Mouse (Mus musculus) left cerebral cortex, adult 8-10 months (tissue): ENCODE results near the gene Pde2a. TPM values are rescaled to one million over a fixed set of nuclear protein-coding genes. Genes with fewer than 3 reads are reported as not detected.
"Not testable (repeated sequence)": the region's sequence is repeated elsewhere in the genome, so short reads cannot be mapped to it uniquely, and the experiment has no call there.

ENCODE experiments used
- DNase-seq, 2 experiments: peaks; one replicate each; pipeline ENCODE4 v3.0.0; 2022; ENCODE audit warnings: low spot score in 2 of 2
- total RNA-seq, 4 experiments: library from RNA; stranded (reverse); gene quantifications; 2 replicates each; pipeline ENCODE4 v1.2.4; 2022

Pde2a gene
- total RNA-seq, 4 experiments from 2014 or later = 370 to 394 (median 377) TPM

DNA sequence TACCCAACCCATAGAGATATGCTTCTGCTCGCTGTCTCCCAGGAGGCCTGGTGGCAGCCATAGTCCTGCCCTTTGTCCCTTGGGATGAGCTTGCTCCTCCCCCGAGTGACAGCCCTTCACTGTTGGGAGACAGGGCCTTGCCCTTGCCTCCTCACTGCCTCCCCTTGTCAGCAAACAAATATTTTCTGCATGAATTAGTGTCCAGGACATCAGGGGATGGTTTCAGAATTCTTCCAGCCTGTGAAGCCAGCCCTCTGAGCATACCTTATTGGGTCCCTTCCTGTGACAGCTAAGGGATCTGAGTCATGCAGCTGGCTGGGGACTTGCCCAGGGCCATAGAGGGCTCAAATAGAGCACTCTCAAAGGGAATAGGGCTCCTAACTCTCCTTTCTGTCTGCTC, 87.7 kb downstream of the Pde2a start:
- DNase-seq = no peak

DNA sequence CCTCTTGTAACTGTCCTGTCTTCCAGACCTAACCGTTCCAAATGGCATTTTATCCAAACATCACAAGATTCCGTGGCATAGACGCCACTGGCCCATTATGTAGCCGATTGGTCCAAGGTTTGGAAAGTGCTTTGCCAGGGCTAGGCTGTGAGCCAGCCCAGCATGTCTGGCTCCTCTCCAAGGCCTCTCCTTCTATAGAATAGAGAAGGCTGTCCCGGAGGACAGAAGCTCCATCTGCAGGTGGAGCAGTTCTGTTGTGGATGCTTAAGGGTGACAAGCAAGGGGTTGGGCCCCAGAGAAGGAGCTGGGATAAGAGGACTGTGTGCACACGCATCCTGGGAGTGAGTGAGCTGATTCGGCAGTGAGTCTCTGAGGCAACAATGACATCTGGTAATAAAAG, 92.2 kb downstream of the Pde2a start:
- peak in 1 of 2 experiments; percentile 74 for DNase-seq

GRCm38 (mm10) chr7:101514768-101515167, 93.3 kb downstream of the Pde2a start:
- DNase-seq = no peak

DNA sequence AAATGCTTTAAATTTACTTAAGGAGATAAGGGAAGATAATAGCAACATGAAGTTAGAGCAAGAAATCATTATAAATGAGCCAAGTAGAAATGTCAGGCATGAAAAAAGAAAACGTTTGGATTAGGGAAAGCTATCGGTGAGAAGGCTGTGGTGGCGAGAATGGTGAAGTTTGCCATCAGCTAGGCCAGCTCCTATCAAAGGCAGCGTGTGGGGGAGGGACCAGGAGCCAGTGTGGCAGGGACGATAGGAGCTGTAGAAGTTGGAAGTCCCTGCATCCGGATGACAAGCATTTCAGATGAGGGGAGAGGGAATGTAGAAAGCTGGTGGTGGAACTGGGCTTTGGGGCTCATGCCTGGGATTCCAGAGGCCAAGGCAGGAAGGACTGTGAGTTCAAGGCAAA, 93.8 kb downstream of the Pde2a start:
- DNase-seq = peak in 1 of 2 experiments; percentile 61

GRCm38 (mm10) chr7:101516460-101516859, 95.0 kb downstream of the Pde2a start:
- DNase-seq = no peak

DNA sequence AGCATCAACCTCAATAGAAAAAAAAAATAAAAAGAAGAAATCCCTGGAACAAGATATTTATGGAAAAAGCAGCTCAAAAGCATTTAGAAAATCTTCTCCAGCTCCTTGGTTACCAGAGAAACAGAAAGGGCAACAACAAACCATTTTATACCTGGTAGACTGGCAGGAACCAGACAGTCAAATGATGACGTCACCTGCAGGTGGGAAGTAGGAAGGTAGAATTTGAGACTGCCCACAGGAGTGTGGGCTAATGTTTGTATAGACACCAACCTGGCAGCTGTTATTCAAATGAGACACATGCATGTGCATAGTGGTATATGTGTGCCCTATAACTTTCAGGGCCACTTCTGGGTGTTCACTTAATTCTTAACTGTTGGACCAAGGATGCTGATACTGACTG, 100.2 kb downstream of the Pde2a start:
- no peak for DNase-seq

GRCm38 (mm10) chr7:101523205-101523604, 101.7 kb downstream of the Pde2a start:
- DNase-seq = no peak

DNA sequence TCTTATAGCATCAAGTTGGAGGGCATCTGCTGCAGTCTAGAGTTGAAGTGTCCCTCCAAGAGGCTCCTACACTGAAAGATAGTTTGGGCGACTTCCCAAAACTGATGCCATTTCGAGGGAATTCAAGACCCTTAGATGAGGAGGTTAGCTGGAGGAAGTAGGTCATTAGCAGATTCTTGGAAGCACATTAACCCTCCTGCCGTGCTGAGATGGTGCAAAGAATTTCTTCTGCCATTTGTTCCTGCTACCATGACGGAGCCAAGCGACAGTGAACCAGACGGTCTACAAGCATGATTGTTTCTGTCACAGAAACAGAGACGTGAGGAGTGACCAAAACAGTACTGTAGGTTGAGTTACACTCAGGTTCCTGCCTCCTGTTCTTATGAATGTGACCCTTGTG, 105.0 kb downstream of the Pde2a start:
- DNase-seq = no peak

DNA sequence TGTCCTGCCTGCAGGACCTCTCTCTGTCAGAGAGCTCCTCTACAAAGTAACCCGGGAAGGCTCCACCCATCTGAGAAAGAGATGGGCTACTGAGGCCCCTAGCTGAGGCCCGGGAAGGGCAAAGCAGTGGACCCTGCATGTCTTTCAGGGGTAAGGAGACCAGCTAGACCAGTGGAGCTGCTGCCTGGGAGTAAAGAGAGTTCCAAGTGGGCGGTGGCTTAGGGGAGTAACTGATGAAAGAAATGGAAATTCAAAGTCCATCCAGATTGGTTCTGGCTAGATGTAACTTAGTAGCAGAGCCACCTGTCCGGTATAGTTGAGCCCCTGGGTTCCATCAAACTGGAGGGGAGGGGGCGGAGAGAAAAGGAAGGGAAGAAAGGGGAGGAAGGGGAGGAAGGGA, 112.9 kb downstream of the Pde2a start:
- DNase-seq = no peak

DNA sequence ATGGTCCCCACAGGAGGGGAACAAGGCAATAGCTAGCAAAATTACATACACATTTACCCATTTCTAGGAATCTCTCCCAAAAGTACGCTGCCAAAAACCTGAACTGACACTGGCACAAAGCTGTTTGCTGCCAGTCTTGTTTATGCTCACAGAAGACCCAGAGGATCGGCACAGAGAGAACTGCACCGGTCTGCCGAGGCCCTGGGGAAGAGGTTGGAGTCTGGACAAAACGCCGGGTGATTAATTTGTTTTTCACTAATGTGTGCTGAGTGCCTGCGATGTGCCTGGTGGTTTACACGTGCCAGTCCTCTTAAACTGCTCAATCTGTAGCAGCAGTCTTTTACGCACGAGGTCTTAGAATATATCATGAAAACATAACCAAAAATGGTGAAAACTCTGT, 113.6 kb downstream of the Pde2a start:
- no peak for DNase-seq

DNA sequence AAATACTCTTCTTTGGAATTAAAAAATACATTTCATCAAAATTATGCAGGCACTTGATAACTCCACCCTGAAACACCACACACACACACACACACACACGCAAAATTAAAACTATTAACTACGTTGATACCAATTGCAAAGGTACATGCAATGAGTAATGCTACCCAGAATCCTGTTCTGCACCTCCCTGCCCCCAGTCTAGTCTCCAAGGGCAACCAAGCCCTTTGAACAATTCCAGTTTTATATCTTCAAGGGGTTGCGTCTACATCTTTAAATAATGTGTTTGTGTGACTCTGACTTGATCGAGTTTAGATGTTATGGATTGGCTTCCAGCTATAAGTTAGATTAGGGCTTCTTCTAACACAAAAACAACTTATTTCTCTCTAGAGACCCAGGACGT, 114.0 kb downstream of the Pde2a start:
- DNase-seq = no peak

- peak in 1 of 2 experiments; percentile 50 for DNase-seq
Measured at GRCm38 (mm10) chr7:101537541-101537940, 116.0 kb downstream of the Pde2a start.

DNA sequence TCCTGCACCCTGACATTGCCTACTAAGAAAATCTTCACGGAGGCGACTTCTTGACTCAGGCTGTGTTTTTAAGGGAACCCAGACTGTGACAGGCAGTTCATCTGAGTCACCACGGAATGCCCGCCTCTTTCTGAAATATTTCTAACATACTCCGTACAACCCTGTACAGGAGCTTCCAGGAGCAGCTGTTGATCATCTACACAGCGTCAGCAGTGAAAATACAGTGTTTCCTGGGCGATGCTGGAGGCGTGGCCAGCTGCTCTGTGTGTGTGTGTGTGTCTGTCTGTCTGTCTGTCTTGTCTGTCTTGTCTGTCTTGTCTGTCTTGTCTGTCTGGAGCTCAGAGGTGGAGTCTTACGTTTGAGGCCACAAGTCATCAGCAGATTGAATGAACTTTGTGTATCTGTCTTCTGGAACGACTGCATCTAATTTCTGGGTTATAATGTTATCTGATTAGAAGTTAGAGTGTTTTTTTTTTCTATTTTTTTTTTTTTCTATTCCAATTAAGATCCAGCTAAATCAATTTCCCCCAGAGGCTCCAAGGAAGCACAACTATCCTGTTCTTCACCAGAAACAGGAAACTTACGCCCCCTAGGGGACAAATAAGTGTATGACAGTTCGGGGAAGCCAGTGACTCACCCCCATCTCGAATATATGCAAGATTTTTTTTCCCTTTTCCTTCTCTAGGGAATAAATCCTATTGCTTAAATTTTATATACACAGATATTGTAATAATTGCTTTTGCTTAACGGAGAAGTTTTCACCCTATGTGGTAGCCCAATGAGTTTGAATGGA, 116.8 kb downstream of the Pde2a start:
- DNase-seq = peak in 1 of 2 experiments; percentile 67

GRCm38 (mm10) chr7:101539774-101540173, 118.3 kb downstream of the Pde2a start:
- DNase-seq = no peak

GRCm38 (mm10) chr7:101540684-101541083, 119.2 kb downstream of the Pde2a start:
- DNase-seq = no peak

DNA sequence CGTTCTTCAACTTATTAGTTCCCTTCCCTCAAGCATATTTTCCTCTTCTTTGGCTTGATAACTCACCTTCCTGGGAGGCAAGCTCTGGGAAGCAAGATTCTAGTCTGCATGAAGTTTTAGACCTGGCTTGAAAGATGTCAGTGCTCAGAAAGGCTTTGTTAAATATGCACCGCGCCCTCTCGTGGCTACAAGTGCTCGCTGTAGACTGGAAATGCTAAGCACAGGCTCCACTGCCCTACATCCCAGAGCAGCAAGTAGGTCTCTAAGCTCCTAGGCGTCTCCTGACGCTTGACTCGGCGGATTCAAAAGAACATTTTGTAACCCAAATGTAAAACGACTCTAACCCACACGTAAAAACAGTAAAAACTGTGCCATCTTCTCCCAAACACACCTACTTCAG, 119.6 kb downstream of the Pde2a start:
- DNase-seq = peak; percentile 67 to 81

DNA sequence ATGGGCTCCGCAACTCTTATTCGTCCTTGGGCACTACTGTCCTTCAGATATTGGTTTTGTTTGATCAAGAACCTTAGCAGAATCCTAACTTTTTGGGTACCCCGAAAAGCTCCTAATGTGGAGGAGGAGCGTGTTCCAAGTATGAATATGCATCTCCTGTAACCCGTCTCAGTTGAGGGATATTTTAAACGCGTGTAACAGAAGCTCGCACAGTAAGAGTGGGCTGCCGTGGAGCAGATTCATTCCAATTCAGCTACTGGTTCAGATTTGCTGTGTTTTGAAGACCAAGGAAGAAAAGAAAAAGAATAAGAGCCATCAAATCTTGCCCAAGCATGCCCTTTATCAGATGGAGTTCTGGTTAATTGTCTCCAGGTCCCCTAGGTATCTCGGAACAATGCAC, 120.2 kb downstream of the Pde2a start:
- DNase-seq = peak in 1 of 2 experiments; percentile 61

DNA sequence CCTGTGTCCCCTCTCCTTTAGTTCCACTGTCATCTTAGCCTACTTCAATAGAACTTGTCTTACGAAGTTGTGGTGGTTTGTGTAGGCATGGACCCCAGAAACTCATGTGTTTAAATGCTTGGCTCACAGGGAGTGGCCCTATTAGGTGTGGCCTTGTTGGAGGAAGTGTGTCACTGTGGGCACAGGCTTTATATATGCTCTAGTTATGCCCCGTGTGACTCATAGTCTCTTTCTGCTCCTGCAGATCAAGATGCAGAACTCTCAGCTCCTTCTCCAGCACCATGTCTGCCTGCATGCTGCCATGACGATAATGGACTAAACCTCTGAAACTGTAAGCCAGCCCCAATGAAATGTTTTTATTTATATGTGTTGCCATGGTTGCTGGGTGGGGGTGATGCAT, 126.2 kb downstream of the Pde2a start:
- DNase-seq = no peak

GRCm38 (mm10) chr7:101549266-101549665, 127.8 kb downstream of the Pde2a start:
- DNase-seq = no peak

DNA sequence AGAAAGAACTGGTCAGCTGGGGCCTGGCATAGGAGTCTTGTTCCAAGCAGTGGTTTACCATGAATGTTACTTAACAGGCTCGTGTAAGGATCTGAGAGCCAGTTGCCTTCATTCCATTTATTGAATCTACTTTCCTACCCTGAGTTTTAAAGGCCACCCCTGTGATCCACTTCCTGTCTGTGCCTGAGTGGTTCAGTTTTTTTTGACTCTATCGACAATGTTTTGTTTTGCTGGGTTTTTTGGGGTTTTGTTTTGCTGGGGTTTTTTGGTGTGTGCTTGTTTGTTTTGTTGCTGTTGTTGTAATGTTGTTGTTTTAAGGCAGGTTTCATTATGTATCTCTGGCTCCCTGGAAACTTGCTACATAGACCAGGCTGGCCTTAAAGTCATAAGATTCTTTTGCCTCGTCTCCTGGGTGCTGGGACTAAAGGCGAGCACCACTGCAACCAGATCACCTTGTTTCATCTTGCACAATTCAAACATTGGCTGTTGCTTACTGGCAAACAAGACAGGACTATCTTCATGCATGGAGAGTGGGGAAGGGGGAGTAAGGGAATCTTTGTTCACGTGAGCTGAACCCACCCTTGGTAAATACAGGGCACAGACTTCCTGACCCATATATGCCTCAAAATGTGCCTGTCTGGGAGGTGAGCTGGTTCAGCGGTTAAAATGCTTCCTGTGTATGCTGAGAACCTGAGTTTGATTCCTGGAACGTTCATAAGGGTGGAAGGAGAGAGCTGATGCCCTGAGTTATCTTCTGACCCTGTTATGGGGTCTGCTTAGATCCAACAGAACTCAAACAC, 129.4 kb downstream of the Pde2a start:
- no peak for DNase-seq

DNA sequence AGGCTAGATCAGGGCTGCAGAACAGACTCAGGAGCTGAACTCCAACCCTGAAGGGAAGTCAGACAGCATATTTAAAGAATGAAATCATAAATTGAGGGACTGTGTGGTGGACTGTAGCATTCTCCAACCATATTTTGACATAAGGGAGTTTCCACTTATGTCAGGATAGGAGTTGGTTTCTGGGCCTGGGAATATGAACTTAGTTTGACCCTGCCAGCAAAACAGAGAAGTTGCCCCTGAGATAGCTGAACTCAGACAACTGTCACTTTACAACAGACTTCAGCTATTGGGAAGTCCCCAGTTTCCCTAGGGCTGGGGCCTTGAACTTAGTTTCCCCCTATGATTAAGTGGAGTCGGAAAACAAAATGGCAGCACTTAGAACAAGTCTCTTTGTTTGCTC, 130.0 kb downstream of the Pde2a start:
- no peak for DNase-seq

GRCm38 (mm10) chr7:101555473-101555872, 134.0 kb downstream of the Pde2a start:
- DNase-seq = not testable (repeated sequence)

DNA sequence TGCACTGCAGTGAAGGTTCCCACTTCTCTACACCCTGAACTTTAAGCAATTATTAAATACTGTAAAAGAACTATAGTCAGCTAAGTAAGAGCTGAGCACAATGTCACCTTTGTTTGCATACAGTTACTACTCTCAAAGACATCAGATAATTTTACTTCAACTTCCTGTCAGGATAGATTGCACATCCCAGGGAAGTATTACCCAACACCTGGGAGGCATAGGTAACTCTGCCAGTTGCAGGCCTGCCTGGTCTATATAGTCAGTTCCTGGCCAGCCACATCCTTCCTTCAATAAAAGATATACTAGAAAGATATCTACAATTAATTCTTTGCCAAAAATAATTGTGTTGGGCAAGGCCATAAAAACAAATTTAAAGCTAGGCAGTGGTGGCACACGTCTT, 135.9 kb downstream of the Pde2a start:
- DNase-seq = no peak
